Mouse (Mus musculus) layer of hippocampus, postnatal 25 days (tissue): ENCODE data around the gene Gemin2. TPM values are rescaled to one million over a fixed set of nuclear protein-coding genes. Genes with fewer than 3 reads are reported as not detected.
"Not testable (repeated sequence)": the region's sequence is repeated elsewhere in the genome, so short reads cannot be mapped to it uniquely, and the experiment has no call there.

Experiments
- DNase-seq, 2 experiments: peaks; one replicate each; pipeline ENCODE4 v3.0.0; 2022; ENCODE audit warnings: mixed read lengths in 2 of 2, low spot score in 1 of 2; ENCODE audit errors: extremely low spot score in 1 of 2
- total RNA-seq, 2 experiments: library from RNA; stranded (reverse); gene quantifications; 2 replicates each; pipeline ENCODE4 v1.2.3; 2021

Gene Gemin2
- total RNA-seq, 2 experiments from 2014 or later: 7.5 to 8.0 TPM

DNA sequence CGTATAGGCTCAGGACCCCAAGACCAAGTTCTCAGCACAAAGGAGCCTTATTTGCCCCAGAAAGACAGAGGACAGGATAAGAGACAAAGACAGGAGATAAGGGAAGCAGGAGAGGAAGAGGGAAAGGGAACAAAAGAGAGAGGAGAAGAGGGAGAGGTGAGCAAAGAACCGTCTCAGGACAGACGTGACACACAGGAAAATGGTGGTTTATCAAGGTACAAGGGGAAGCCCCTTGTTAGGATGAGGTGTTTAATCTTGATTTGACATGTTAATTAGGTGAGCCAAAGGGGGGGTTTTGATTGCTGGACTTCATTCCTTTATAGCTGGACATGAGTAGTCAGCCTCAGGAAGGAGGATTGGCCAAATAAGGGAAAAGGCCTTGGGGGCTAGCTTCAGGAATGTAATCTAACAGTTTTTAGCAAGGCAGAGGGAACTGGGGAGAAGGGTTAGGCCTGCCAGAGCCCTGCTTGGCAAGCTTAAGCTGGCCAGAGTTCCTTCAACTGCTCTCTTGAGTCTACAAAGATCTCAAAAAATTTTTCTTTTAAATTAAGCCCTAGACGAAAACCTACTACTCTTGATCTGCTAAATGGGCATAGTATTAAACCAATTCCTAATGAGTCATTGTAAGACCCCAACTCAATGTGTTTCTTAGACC lies 42.1 kb downstream of the Gemin2 start:
- no peak for DNase-seq

DNA sequence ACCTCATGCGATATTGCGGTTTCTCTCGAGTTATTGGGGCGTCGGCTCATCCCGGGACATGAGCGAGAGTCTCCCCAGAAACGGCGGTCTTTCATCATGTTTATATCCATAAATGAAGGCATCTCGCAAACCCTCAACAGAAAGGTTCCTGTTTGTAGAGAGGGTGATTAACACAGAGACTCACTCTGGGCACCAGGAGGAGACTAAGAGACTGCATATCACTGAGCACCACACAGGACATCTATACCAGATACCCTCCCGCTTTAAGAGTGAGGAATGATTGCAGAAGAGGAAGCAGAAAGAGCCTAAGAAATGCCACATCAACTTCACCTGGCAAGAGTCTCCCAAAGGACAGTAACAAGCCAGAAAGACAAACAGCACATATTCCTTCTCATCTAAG lies 43.0 kb downstream of the Gemin2 start:
- DNase-seq: no peak

DNA sequence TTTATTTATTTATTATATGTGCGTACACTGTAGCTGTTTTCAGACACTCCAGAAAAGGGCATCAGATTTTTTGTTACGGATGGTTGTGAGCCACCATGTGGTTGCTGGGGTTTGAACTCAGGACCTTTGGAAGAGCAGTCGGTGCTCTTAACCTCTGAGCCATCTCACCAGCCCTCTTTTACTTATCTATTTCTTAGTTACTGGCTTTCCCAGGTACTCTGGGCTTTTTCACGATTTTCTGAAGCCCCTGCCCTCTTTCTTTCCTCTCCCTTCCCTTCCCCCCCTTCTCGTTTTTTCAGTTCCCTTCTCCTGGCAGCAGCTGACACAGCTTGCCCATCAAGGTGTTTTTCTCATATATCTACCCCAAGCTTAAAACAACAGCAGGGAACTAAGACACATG lies 45.0 kb downstream of the Gemin2 start:
- not testable (repeated sequence) for DNase-seq

DNA sequence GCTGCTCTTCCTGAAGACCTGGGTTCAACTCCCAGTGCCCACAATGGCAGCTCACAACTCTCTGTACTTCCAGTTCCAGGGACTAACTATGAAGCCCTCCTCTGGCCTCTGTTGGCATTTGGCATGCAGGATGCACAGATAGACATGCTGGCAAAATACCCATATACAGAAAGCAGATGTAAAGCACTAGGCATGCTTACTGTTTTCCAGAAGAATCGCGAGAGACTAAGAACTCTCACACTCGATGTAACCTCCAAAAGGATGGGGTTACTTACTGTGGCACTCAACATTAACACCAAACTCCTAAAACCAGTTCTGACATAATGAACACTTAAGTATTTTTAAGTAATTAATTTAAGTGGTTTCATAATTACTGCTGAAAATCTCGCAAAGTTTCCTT lies 47.1 kb downstream of the Gemin2 start:
- no peak for DNase-seq

DNA sequence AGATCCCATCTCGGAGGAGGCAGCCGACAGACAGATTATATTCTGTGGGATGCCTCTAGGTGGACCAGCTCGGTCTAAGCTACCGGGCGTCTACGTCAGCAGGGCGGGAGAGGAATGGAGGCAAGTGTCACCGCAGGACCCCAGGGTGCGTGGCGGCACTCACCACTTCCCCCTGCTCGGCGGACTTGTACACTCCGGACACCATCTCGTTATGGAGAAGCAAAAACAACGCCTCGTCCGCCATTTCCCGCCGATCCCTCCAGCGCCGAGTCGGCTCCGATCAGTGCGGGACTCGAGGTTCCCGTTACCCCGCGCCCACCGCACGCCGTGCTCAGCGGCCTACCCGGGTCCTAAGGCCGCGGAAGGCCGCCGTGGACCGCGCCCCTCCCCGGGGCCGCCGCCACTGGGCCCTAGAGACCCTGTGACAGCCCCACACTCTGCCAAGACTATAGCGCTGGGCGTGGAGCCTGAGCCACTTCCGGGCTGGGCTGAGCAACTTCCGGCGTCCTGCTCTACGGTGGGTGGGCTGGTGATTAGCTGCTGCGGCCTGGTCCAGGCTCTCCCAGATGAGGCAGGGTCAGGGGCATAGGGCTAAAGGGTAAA lies 47.9 kb downstream of the Gemin2 start, which contains the start of gene Trappc6b:
Gene Trappc6b, minus strand, starts transcription at position 480 of the 603 bp plus-strand sequence.
- peak; percentile 65 to 70 for DNase-seq

DNA sequence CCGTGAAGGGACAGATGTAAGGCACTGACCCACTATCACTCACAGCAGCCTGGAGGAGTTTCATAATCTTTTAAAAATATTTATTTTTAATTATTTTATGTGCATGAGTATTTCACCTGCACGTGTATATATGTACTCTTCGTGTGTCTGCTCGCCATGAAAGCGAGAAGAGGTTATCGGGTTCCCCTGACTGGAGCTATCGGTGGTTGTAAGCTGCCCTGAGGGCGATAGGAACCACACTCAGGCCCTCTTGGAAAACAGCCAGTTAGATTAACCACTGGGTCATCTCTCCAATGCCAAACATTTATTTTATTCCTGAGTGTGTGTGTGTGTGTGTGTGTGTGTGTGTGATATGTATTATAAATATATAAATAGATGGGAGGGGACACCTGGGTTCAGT lies 51.6 kb downstream of the Gemin2 start:
- DNase-seq: no peak

DNA sequence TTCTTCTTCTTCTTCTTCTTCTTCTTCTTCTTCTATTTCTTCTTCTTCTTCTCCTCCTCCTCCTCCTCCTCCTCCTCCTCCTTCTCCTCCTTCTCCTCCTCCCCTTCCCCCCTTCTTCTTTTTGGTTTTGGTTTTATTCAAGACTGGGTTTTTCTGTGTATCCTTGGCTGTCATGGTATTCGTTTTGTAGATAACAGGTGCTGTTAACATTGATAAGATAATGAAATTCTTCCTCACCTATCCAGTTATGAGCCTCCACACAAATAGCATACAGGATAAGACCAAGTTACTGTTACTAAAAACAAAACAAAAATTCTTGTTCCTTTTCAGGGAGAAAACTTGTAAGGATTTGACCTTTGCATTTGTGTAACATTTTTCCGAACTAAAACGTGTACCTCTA lies 52.6 kb downstream of the Gemin2 start:
- no peak for DNase-seq

DNA sequence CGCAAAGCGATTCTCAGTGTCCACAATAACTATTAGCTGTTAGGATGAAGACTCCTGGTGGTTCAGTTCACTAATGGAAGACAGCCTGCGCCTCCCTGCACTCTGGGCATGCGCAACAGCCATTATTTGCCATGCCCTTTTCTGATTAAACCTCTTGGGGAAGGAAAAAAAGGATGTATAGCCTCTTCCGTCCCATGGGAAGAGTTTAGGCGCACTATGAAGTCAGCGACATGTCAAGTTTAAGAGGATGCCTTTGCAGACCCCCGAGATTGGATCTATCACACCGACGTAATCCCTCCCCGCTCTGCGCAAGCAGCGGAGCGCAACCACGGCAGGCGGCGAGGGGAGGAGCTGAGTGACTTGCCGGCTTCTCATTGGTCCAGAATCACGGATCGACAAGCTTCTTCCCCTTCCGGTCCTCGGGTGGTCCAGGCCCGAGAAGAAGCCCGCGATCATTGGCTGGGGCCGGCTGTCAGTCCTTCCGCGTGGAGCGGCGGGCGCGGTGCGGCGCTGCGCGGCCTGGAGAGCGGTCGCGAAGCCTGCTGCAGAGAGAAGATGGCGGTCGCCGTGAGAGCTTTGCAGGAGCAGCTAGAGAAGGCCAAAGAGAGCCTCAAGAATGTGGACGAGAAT lies 53.4 kb downstream of the Gemin2 start, which contains the start of gene Pnn:
Gene Pnn, plus strand, starts transcription at position 437 of the 630 bp plus-strand sequence.
- DNase-seq: peak; percentile 85 to 86

DNA sequence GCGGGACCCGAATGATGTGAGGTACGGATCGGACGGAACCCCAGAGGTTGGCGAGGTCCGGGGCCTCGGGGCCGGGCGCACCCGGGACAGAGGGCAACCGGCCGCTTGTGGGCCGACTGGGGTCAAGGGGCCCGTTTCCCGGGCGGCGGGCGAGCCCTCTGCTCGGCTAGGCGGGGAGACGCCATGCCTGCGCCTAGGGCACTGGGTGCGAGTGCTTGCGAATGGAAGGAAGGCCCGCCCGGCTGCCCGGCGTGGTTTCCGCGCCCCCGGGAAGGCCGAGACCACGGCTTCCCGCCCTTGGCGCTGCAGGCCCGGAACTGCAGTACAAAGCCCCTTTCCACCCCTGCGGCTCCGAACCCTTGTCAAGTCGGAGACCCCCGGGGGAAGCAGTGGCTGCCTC lies 53.9 kb downstream of the Gemin2 start:
- DNase-seq: peak in 1 of 2 experiments; percentile 19

DNA sequence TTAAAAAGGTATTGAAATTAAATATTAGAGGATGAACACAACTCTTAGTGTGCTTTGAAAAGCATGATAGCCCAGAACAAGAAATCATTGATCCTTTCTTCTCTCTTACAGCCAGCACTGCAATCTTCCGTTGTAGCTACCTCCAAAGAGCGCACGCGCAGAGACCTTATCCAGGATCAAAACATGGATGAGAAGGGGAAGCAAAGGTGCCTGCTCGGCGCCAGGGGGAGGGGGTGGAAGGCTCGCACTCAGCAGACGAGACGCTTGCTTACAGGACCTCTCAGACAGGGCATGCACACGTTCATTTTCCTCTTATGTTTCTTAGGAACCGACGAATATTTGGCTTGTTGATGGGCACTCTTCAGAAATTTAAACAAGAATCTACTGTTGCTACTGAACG lies 55.6 kb downstream of the Gemin2 start:
- no peak for DNase-seq

DNA sequence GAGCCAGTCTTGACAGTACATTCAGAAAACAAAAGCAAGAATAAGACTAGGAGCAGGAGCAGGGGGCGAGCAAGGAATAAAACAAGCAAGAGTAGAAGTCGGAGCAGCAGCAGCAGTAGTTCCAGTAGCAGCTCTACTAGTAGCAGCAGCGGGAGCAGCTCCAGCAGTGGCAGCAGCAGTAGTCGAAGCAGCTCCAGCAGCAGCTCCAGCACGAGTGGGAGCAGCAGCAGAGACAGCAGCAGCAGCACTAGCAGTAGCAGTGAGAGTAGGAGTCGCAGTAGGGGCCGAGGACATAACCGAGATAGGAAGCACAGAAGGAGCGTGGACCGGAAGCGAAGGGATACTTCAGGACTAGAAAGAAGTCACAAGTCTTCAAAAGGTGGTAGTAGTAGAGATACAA lies 59.1 kb downstream of the Gemin2 start:
- no peak for DNase-seq

DNA sequence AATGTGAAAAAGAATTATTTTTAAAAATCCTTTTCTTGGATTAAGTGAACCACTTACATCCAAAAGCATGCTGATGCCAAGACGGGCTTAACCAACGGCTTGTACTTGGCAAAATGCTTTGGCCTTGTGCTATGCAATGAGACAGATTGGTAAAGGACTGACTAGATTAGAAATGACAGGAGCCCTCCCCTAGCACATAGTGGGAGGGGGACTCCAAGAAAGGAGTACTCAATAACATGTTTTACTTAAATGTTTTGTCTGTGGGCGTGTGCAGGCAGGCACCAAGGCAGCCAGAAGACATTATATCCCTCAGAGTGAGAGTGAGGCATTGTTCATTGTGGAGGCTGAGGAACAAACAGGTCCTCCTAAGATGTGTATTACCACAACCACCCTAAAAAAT lies 60.9 kb downstream of the Gemin2 start:
- no peak for DNase-seq

DNA sequence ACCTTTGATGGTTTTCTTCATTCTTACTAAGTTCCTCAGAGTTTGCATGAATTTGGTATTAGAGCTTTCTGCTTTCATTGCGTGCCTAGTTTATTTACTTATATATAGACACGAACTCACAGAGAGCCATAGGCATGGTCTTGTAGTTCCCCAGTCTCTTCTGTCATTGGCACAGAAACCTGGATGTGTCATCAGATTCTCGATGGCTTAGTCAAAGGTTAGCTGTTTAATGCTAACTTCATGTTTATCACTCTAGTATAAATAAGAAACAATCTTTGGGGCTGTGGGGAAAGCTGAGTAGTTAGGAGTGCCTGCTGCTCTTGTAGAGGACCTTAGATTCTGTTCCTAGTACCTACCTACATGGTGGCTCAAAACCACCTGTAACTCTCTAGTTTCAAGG lies 63.8 kb downstream of the Gemin2 start:
- DNase-seq: no peak

DNA sequence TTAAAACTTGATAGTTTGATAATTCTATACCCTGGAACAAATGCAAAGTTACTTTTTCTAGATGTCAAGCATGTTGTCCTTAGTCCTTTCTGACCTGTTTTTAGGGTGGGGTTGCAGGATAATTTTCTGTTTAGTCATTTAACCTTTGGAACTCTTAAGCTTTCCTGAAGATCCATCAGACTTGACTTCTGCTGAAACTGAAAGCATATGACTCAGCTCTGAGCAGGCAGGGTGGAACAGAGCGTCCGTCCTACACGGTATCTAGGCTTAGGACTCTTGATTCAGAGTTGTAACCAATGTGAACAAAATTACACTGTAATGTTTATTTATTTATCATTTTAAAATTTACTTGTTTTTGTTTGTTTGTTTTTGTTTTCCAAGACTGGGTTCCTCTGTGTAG lies 64.7 kb downstream of the Gemin2 start:
- no peak for DNase-seq

Other genes starting within 250 kb of the Gemin2 start
- 100 to 1,000 TPM; 101 to 104 TPM for gene Sec23a, start 1.4 kb upstream of the Gemin2 start, total RNA-seq
- gene Trappc6b, start 48.1 kb downstream of the Gemin2 start, total RNA-seq: 100 to 1,000 TPM; 110 to 111 TPM
- 10 to 100 TPM; 46.0 to 56.9 TPM for gene Pnn, start 53.5 kb downstream of the Gemin2 start, total RNA-seq
- gene Mia2, start 82.4 kb downstream of the Gemin2 start, total RNA-seq: 10 to 100 TPM; 42.4 to 52.4 TPM
- gene Fbxo33, start 206.3 kb downstream of the Gemin2 start, total RNA-seq: 10 to 100 TPM; 48.7 to 54.6 TPM